Mouse (Mus musculus) lung, postnatal 25 days (tissue): ENCODE results near the gene Acap2.

ENCODE experiments used
- DNase-seq: peaks from one replicate; pipeline ENCODE4 v3.0.0; 2022; ENCODE audit warnings: low spot score

Acap2 gene

GRCm38 (mm10) chr16:31200790-31201567 is at the start of gene Acap2:
TSS of gene Acap2 (minus strand) at chr16:31201245.
- DNase-seq: peak; percentile 98

- no peak for DNase-seq
Observed at GRCm38 (mm10) chr16:31249401-31249800, 48.4 kb upstream of the Acap2 start.

- DNase-seq: no peak
Observed at GRCm38 (mm10) chr16:31248717-31249116, 47.7 kb upstream of the Acap2 start.

GRCm38 (mm10) chr16:31247442-31247841 is 46.4 kb upstream of the Acap2 start:
- DNase-seq: no peak

GRCm38 (mm10) chr16:31244053-31244452 is 43.0 kb upstream of the Acap2 start:
- no peak for DNase-seq

GRCm38 (mm10) chr16:31241433-31241832 is 40.4 kb upstream of the Acap2 start:
- no peak for DNase-seq

GRCm38 (mm10) chr16:31240569-31240968 is 39.5 kb upstream of the Acap2 start:
- DNase-seq: no peak

DNA sequence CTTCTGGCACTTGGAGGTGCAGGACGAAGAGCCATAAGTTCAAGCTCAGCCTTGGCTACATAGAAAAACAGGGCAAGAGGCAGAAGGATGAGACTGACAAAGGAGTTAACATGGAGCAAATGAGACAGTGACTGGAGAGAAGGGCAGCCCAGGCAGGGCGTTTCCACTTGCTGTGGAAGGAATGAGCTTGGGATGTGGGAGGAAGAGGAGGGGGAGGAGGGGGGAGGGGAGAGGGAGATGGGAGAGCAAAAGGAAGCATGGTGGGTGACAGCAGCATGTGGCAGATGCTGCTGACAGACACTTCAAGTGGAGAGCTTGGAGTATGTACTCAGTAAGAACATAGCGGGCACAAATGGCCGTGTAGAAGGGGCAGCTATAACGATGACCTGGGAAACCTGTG is 37.2 kb upstream of the Acap2 start:
- no peak for DNase-seq

DNA sequence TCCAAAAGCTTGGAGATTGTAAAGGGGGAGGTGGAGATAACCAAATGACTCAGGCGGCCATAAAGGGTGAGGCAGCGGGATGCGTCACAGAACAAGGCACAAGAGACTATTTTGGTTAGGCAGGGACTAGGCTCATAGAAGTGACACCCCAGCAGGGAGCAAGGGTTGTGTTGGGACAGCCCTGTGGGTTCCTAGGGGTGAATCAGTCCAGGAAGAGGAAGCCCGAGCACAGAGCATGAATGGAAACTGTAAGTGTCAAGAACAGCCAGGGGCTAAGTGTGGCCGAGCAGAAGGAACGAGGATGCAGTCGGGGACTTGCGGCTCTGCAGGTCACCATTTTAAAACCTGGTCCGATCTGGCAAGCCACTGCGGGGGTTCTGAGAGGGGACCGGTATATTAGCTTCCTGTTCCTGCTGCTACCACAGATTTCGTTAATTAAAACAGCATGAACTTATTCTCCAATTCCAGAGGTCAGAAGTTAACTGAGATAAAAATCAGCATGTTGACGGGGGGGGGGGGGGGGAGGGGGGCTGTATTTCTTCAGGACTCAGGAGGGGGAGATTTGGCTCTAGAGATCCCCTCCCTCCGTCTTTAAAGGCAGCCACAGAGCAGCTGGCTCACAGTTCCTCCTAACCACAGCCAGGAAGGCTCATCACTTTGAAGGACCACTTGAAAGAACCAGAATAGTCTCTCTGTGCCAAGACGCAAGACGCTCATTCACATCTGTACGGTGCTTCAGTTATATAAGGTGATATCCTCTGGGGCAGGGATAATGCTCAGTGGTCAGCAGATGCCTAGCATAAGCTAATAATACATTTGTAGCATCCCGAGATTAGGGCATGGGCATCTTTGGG is 34.6 kb upstream of the Acap2 start:
- peak; percentile 16 for DNase-seq

- DNase-seq: no peak
Observed at GRCm38 (mm10) chr16:31234808-31235456, 33.9 kb upstream of the Acap2 start.

DNA sequence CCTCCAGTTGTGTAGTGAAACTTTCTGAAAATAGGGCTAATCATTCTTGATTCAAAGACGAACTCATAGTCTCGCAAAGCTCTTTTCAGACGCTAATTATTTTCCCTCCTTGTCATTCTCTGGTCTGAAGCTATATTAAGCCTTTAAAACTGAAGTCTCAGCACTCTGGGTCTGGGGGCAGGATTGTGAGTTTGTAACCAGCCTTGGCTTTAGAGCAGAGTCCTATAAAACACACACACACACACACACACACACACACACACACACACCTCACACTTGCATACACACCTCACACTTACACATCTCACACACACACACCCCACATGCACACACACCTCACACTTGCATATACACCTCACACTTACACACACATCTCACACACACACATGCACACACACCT is 33.3 kb upstream of the Acap2 start:
- no peak for DNase-seq

GRCm38 (mm10) chr16:31233541-31234339 is 32.7 kb upstream of the Acap2 start:
- peak; percentile 86 for DNase-seq

GRCm38 (mm10) chr16:31233167-31233498 is 32.1 kb upstream of the Acap2 start:
- peak; percentile 16 for DNase-seq

DNA sequence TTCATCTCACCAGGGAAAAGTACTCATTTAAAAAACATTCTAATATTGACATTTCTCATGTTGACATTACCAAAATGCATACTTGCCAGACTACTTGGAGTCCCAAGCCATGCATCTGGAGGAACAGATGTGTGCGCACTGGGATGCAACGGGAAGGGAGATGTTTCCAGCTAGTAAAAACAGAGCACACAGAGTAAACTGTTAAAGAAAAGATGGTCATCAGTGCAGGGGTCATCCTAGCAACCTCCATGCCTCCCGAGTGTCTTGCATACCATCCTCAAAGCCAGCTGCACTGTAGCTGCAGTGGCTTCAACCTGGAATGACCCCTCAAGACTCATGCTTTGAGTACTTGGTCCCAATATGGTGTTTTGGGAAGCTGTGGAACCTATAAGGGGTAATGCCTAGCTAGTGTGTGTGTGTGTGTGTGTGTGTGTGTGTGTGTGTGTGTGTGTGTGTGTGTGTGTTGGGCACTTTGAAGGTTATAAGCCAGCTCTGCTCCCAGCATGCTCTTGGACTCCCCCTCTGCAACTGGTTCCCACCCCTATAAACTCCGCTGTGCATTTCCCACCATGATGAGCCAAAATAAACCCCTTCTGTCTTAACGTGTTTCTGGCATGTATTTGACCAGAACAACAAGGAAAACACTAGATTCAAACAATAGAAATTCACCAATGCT is 31.6 kb upstream of the Acap2 start:
- no peak for DNase-seq

GRCm38 (mm10) chr16:31231591-31231990 is 30.5 kb upstream of the Acap2 start:
- no peak for DNase-seq

DNA sequence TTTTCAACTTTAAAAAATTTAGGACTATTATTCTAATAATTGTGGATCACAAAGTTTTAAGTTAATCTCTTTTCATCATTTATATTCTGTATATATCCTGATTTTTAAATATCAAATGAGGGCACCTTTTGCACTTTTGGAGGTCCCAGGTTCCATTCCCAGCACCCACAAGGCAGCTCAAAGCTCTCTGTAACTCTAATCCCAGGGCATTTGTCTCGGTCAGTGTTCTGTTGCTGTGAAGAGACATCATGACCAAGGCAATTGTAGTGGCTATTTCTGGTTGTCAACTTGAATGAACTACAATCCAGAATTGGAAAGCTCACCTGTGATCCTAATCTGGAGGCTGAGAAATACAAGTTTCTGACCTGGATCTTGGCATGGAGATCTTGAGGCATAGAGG is 26.7 kb upstream of the Acap2 start:
- no peak for DNase-seq

DNA sequence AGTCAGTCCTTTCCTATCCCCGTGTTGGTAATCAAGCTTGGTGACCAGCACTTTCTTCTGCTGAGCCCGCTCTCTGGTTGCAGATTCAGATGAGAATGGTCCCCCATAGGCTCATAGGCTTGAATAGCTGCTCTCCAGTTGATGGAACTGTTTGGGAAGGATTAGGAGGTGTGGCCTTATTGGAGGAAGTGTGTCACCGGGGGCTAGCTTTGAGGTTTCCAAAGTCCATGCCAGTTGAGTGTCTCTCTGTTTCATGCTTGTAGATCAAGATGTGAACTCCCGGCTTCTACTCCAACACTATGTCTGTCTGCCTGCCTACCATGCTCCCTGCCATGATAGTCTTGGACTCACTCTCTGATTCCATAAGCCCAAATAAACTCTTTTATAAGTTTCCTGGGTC is 14.2 kb upstream of the Acap2 start:
- DNase-seq: no peak

DNA sequence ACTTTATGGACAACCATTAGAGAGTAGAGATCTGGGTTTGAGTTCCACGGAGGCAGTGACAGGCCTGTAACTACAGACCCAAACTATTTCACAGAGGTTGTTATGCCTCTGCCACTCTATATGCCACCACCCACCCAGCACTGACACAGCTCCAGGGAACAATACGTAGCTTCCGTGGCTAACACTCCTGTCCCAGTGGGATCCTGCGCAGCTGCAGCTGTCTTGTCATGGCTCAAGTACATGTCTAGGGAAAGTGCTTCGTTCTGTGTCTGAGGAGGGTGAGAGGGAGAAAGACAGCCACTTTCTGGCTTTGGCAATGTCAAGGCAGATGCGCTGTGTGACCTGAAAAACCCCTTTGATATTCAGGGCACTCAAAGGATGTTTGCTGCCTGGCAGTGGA is 12.4 kb upstream of the Acap2 start:
- no peak for DNase-seq

- peak; percentile 76 for DNase-seq
Observed at GRCm38 (mm10) chr16:31211503-31211902, 10.5 kb upstream of the Acap2 start.

GRCm38 (mm10) chr16:31210453-31210852 is 9.4 kb upstream of the Acap2 start:
- DNase-seq: peak; percentile 51

- DNase-seq: peak; percentile 76
Observed at GRCm38 (mm10) chr16:31209911-31210310, 8.9 kb upstream of the Acap2 start.
